Mouse (Mus musculus) bone marrow, adult 2 months (tissue): Measurements from ENCODE around the gene Gm17949. TPM values are rescaled to one million over a fixed set of nuclear protein-coding genes. Genes with fewer than 3 reads are reported as not detected.
A peak's percentile ranks its signal among the peaks of the same experiment; 100 is the strongest.

ENCODE experiments used
- H3K27ac ChIP-seq: fragments of 200-500 bp; 2 replicates; pipeline ENCODE4 v1.5.1; 2012; ENCODE audit warnings: low read depth, mild to moderate bottlenecking, control low read depth, inconsistent platforms, low read length; ENCODE audit not compliant: control insufficient read depth, poor library complexity, insufficient read depth
- H3K4me1 ChIP-seq: fragments of 200-500 bp; 2 replicates; pipeline ENCODE4 v1.6.1; 2011; ENCODE audit warnings: low read length; ENCODE audit not compliant: control insufficient read depth, insufficient read depth
- H3K4me3 ChIP-seq: fragments of 200-500 bp; replicated peaks from 2 replicates; pipeline ENCODE3; 2011; ENCODE audit warnings: mild to moderate bottlenecking, low read depth, low read length, control low read depth; ENCODE audit not compliant: control insufficient read depth
- CTCF ChIP-seq: fragments of 200-500 bp; IDR thresholded peaks from 2 replicates; pipeline ENCODE4 v1.5.1; 2011; ENCODE audit warnings: low read length, control low read depth; ENCODE audit not compliant: control insufficient read depth, insufficient read depth
- POLR2A ChIP-seq: fragments of 200-500 bp; IDR thresholded peaks from 2 replicates; pipeline ENCODE4 v1.6.1; 2011; ENCODE audit warnings: low read depth, mild to moderate bottlenecking, control low read depth, low read length, borderline replicate concordance; ENCODE audit not compliant: control insufficient read depth
- WGBS: fragments of 180-500 bp; shearing (Covaris S2); methylation state at CpG from one replicate; pipeline ENCODE4 v1.1.7; 2018; 5-methylcytosine and 5-hydroxymethylcytosine counted together
- polyA plus RNA-seq: library from polyadenylated mRNA; stranded (reverse); fragments of >200 nt; gene quantifications from 2 replicates; pipeline ENCODE4 v1.2.4, GENCODE M21; 2011; ENCODE audit warnings: low replicate concordance; ENCODE audit not compliant: missing spikeins, insufficient read depth, insufficient read length

Gene Gm17949
- polyA plus RNA-seq, 1 experiment: not detected

DNA sequence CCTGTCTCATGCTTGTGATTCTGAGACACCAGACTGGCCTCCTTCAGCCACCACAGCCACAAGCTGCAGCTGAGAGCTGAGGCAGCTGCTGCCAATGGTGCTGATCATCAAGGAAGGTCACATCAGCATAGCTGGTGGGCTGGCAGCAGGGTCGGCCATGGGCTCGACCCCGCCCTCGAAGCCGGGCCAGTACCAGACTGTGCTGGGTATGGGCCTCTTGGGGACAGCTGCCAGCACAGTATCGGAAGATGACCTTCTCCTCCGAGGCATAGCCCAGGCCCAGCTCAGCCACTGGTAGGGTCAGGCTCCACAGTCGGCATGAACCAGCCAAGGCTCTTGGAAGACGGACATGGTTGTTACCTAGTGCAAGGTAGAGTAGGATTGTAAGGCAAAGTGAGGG lies 11.9 kb upstream of the Gm17949 start:
- Histone ChIP-seq H3K4me1 (no peaks in the 10 kb centered on the region; the same call in 1 of the 2 replicates), H3K27ac (no peak overlapping the region), H3K4me3 (no peak overlapping the region)
- no peak for TF ChIP-seq CTCF
- TF ChIP-seq POLR2A: no peak
- WGBS: 91% methylated on average over 9 of the region's 9 CpGs

DNA sequence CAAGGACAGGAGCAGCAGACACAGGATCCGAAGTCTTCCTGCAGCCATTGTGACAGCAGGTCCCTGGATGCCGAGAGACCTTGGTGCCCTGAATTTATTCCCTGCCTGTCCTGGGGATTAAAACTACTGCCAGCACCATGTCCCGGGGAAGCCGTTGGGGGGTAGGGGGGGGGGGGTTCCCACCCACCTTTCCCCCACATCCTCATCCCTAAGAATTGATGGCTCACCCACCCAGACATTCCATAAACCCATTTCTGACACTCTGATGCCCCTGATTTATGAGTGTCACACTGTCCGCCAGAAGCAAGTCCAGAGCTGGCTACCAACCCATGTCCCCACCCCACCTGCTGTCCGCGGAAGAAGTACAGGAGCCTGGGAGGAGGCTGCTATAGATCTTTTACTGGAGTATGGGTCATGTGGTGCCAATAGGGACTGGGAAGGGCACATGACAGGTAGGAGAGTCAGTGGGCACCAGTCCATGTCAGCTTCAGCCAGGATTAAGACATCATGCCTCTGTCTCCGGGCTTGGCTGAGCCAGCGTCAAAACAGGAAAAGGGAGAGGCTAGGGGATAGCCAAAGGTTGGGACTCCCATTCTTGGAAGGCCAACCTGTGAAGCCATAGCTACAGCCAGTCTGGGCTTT lies 11.2 kb upstream of the Gm17949 start, which contains the start of gene Pspn:
Pspn (minus strand) TSS at position 51 of the 642 bp plus-strand sequence.
- Histone ChIP-seq H3K4me3 (no peak within 1 kb of the TSS), H3K4me1 (no peaks in the 10 kb centered on the region; the same call in 1 of the 2 replicates), H3K27ac (no peak within 1 kb of the TSS)
- no peak for TF ChIP-seq CTCF
- TF ChIP-seq POLR2A: no peak
- 86% methylated on average over 9 of the region's 9 CpGs for WGBS

DNA sequence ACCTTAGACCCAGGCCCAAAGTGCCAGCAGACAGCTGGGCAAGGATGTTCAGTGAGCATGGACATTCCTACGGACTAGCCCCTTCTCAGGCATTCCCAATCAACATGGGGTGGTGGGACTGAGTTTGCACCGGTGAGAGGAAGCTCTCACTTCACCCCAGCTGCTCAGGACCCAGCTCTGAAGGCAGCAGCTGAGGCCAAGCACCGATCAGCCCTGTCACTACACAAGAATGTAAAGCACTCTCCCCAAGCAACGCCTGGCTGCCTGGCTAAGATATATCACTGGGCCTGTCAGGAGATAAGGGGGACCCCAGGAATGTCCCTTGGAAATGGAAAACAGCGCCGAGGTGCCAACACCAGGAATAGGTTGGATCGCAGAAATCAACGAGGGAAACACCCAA lies 10.0 kb upstream of the Gm17949 start:
- Histone ChIP-seq H3K4me1 (no peaks in the 10 kb centered on the region; the same call in 1 of the 2 replicates), H3K4me3 (no peak overlapping the region), H3K27ac (no peak overlapping the region)
- 75% methylated on average over 8 of the region's 8 CpGs for WGBS
- TF ChIP-seq POLR2A: no peak
- TF ChIP-seq CTCF: no peak

DNA sequence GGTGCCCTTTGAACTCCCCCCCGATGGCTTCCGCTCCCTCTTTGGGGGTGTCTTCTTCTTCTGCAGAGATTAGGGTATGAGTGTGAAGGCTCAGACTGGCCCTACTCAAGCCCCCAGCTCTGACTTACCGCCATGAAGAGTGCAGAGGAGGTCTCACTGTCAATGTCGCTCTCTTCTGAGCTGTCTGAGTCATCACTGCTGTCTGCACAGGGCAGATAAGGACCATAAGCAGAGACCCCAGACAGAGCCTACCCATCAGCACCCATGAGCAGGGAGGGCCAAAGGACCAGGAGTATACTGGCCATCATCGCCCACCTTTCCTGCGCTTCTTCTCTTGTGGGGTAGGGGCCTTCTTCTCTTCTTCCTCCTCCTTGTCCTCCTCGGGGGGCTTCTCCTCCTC lies 7.3 kb upstream of the Gm17949 start:
- H3K27ac ChIP-seq: no peak overlapping the region
- no peaks in the 10 kb centered on the region for H3K4me1 ChIP-seq
- 80% methylated on average over 7 of the region's 7 CpGs for WGBS
- TF ChIP-seq CTCF (no peak), POLR2A (no peak)
- H3K4me3 ChIP-seq: no peak overlapping the region

DNA sequence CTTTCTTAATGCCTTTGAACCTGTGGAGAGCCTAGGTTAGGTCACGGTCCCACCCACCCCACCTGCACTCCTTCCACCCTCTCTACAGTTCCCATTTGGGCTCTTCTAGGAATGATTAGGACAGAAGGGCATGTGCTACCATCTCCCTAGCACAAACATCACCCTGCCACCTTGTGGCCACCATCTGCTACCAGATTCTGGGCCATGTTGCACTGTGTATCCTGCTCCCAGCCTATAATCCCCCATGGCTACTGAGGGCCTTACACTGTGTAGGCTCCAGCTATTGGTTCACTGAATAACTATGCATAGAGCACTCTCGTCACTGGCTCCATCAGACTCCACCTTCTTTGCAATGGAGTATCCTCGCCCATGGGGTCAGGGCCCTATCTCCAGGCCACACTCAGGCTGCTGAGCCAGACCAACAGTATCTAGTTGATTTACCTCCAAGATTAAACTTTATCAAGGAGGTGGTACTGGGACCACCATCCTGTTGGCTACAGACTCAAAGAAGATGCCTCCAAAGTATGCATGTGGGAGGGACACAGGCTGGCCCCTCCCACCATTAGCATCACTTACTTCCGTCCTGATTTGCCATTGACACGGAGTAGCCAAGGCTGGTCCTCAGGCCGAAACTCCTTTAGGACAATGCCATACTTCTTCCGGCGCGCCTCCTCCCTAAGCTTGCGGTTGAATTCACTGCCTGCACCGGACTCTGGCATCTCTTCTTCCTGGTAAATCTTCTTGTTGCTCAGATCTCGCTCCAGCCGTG lies 3.9 kb upstream of the Gm17949 start:
- Histone ChIP-seq H3K4me1 (peaks cover 3% of the 10 kb centered on the region; the same call in 1 of the 2 replicates), H3K4me3 (no peak overlapping the region), H3K27ac (no peak overlapping the region)
- 89% methylated on average over 13 of the region's 13 CpGs for whole genome bisulfite sequencing
- TF ChIP-seq CTCF (0 out of 2 replicates have a peak, but pooled peaks have one; percentile 15), POLR2A (no peak)

DNA sequence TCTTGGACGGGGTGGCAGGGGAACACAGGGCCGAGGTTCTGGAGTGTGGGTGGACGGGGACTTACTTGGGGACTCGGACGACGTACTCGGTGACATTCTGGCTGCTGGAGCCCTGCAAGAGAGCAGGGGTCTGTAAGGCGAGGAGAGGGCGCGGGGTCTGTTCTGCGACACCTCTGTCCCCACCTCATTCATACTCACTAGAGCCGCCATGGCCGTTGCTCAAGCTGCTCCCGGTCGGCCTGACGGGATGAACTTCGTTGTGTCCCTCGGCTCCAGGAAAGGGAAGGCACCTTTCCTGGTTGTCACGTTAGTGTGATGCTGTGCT lies 396 bp upstream of the Gm17949 start:
- peak overlapping the region; percentile 93 for H3K4me3 ChIP-seq
- under 1% methylated on average over 19 of the region's 19 CpGs for WGBS
- peaks cover 3% of the 10 kb centered on the region; the same call in 1 of the 2 replicates for H3K4me1 ChIP-seq
- peak overlapping the region; percentile 62 for H3K27ac ChIP-seq
- no peak for TF ChIP-seq CTCF
- no peak for TF ChIP-seq POLR2A

DNA sequence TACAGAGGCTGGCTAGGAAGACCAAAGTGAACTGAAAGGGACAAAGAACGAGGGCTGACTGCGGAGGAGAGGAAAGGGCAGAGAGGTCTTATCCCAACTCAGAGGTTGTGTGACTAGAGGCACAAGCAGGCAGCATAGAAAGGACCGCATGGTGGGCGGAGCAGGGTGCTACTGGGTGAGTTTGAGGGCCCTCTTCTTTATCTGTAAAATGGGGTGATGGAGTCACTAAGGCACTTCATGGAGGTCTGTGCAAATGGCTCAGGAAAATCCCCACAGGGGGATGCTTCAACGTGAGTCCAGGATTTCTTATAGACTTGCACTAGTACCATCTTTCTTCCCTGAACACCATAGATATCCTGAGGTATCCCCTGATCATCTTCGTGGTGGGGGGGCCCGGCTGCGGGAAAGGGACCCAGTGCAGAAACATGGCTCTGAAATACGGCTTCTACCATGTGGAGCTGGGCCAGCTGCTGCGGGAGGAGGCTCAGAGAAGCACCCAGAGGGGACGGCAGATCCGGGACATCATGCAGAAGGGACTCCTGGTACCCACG lies 1.1 kb downstream of the Gm17949 start:
- Histone ChIP-seq H3K4me3 (peak overlapping the region; percentile 78), H3K4me1 (peaks cover 3% of the 10 kb centered on the region; the same call in 1 of the 2 replicates), H3K27ac (no peak overlapping the region; the same call in 1 of the 2 replicates)
- 86% methylated on average over 13 of the region's 13 CpGs for WGBS
- TF ChIP-seq CTCF: no peak
- no peak for TF ChIP-seq POLR2A

DNA sequence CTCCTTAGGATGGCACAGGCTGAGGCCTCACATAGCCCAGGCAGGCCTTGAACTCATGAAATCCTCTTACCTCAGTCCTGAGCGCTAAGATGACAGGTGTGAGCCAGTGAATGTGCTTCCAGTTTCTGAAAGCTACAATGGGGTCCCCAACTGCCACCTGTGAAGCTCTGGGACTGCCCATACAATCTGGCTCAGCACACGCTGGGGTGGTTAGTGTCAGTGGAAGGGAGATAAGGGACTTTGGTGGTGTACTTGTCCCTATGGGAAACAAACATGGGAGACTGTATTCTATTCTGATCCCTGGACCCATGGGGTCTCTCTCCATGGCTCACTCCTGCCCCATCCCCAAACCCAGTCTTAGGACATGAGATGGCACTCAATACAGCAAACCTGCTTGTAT lies 8.4 kb downstream of the Gm17949 start:
- no peaks in the 10 kb centered on the region for H3K4me1 ChIP-seq
- H3K27ac ChIP-seq: no peak overlapping the region
- TF ChIP-seq CTCF (no peak), POLR2A (no peak)
- H3K4me3 ChIP-seq: no peak overlapping the region
- whole genome bisulfite sequencing: 58% methylated on average over 2 of the region's 2 CpGs
